33 mouse cellular contexts compared by ENCODE assay signal in genomic region chrX:48103256-48103655, GRCm38 (mm10). TPM values are rescaled to one million over a fixed set of nuclear protein-coding genes. Genes with fewer than 3 reads are reported as not detected.
"Had no signal": no experiment of that assay in that cellular context is flagged by ENCODE, and none has a peak within 500 bp of the region (broad histone marks: within the 10 kb centered on the region; RNA-seq: fewer than 3 reads in every experiment).

No protein-coding gene starts in this region.

- DNase-seq: left cerebral cortex, postnatal 4 days; liver; liver, embryonic 13.5 days; liver, postnatal 0 days; lung, adult 18-20 months; lung, adult 2 months; lung, embryonic 14.5 days; lung, postnatal 10 days; lung, postnatal 14 days; lung, postnatal 36 days; lung, postnatal 4 days; midbrain, embryonic 14.5 days had no signal

- H3K4me1 ChIP-seq: limb, embryonic 12.5 days; limb, embryonic 15.5 days; liver, embryonic 12.5 days; liver, embryonic 13.5 days; liver, embryonic 15.5 days; lung, embryonic 15.5 days; midbrain, embryonic 10.5 days; midbrain, embryonic 12.5 days; midbrain, embryonic 13.5 days; midbrain, embryonic 15.5 days; neural tube, embryonic 12.5 days had no signal

- H3K4me3 ChIP-seq: limb, embryonic 10.5 days; limb, embryonic 12.5 days; limb, embryonic 13.5 days; limb, embryonic 15.5 days; liver, embryonic 12.5 days; liver, embryonic 13.5 days; liver, embryonic 15.5 days; lung, embryonic 15.5 days; megakaryocyte, embryonic 14.5 days; midbrain, embryonic 10.5 days; midbrain, embryonic 12.5 days; midbrain, embryonic 13.5 days; midbrain, embryonic 15.5 days; myocyte; neural tube, embryonic 12.5 days had no signal

- H3K27me3 ChIP-seq: limb, embryonic 12.5 days; limb, embryonic 13.5 days; limb, embryonic 15.5 days; liver, embryonic 12.5 days; liver, embryonic 13.5 days; liver, embryonic 15.5 days; lung, embryonic 15.5 days; midbrain, embryonic 12.5 days; midbrain, embryonic 13.5 days; midbrain, embryonic 15.5 days; neural tube, embryonic 12.5 days had no signal

- H3K27ac ChIP-seq: limb, embryonic 10.5 days; limb, embryonic 12.5 days; limb, embryonic 13.5 days; limb, embryonic 15.5 days; liver, embryonic 12.5 days; liver, embryonic 13.5 days; liver, embryonic 14.5 days; liver, embryonic 15.5 days; lung, embryonic 15.5 days; macrophage; midbrain, embryonic 10.5 days; midbrain, embryonic 12.5 days; midbrain, embryonic 13.5 days; midbrain, embryonic 15.5 days; neural tube, embryonic 12.5 days had no signal

RNA-seq across cellular contexts. Expression of gene Xpnpep2, which starts 5.3 kb away (rescaled TPM):
- total RNA-seq: liver, adult 2 months; megakaryocyte progenitor cell, adult 5-6 weeks; megakaryocyte, adult 5-6 weeks; monocyte, adult 5-6 weeks had no signal
- polyA plus RNA-seq: liver, adult 2 months; liver, embryonic 16.5 days; macrophage had no signal

RNA-seq across cellular contexts. Expression of gene Sash3, which starts 43.0 kb away (rescaled TPM):
- polyA plus RNA-seq: myocyte had no signal
